Mouse (Mus musculus) CH12.LX (cell line): ENCODE measurements at regions not wholly inside any gene's neighbourhood (a gene's known extent, or its start where the extent isn't known, plus 50 kb on each side); places are given as distances from the start of the nearest gene placed in this dataset.
A peak's percentile ranks its signal among the peaks of the same experiment; 100 is the strongest.

Experiments
- DNase-seq: peaks from one replicate; pipeline ENCODE4 v3.0.0-alpha.2; 2013; ENCODE audit errors: extremely low read depth
- H3K27ac ChIP-seq: 2 replicates; pipeline ENCODE4 v1.5.1; 2012; ENCODE audit warnings: low read depth, mild to moderate bottlenecking, control low read depth, moderate library complexity; ENCODE audit not compliant: insufficient read depth
- H3K27me3 ChIP-seq: replicated peaks from 2 replicates; pipeline ENCODE3; 2012; ENCODE audit warnings: inconsistent platforms
- H3K36me3 ChIP-seq, 2 experiments: replicated peaks in 1 of 2; 2 replicates each; pipeline versions ENCODE3 to v1.6.1; 2012; ENCODE audit warnings: inconsistent platforms in 1 of 2, low read length in 1 of 2, mild to moderate bottlenecking in 1 of 2, mixed read lengths in 1 of 2, moderate library complexity in 1 of 2; ENCODE audit not compliant: control insufficient read depth in 1 of 2, insufficient read depth in 1 of 2
- H3K4me1 ChIP-seq, 2 experiments: 2 replicates each; pipeline ENCODE4 v1.6.1; 2012; ENCODE audit warnings: inconsistent platforms in 1 of 2, moderate library complexity in 1 of 2; ENCODE audit not compliant: insufficient read depth in 2 of 2, control insufficient read depth in 1 of 2
- H3K4me2 ChIP-seq: 2 replicates; pipeline ENCODE4 v1.6.1; 2012; ENCODE audit warnings: low read depth, mild to moderate bottlenecking, control low read depth; ENCODE audit not compliant: poor library complexity, insufficient read depth, severe bottlenecking
- H3K4me3 ChIP-seq, 3 experiments: fragments of 150-350 bp in 1 of 3; sonication (generic) in 1 of 3; replicated peaks in 1 of 3; 2 replicates each; pipeline versions ENCODE3 to v1.5.1; 2011 to 2012; ENCODE audit warnings: low read depth in 2 of 3, low read length in 2 of 3, mild to moderate bottlenecking in 2 of 3, moderate library complexity in 2 of 3, control low read depth in 1 of 3, improper control_type of control experiment in 1 of 3, inconsistent platforms in 1 of 3, mixed read lengths in 1 of 3; ENCODE audit not compliant: poor library complexity in 1 of 3
- H3K79me2 ChIP-seq: replicated peaks from 2 replicates; pipeline ENCODE4 v1.6.1; 2012; ENCODE audit warnings: mild to moderate bottlenecking, moderate library complexity; ENCODE audit not compliant: control insufficient read depth, poor library complexity, insufficient read depth, severe bottlenecking; ENCODE audit errors: extremely low read depth
- H3K9ac ChIP-seq: 2 replicates; pipeline ENCODE4 v1.6.1; 2012; ENCODE audit warnings: low read depth, mild to moderate bottlenecking, control low read depth, moderate library complexity; ENCODE audit not compliant: insufficient read depth
- H3K9me3 ChIP-seq: replicated peaks from 2 replicates; pipeline ENCODE3; 2012; ENCODE audit warnings: low read length, inconsistent platforms, mixed read lengths
- BHLHE40 ChIP-seq: IDR thresholded peaks from 2 replicates; pipeline ENCODE4 v1.6.1; 2011; ENCODE audit warnings: mild to moderate bottlenecking, low read depth, low read length, improper control_type of control experiment
- CHD2 ChIP-seq: IDR thresholded peaks from 2 replicates; pipeline ENCODE4 v1.6.1; 2011; ENCODE audit warnings: low read length, improper control_type of control experiment
- E2F4 ChIP-seq: IDR thresholded peaks from 2 replicates; pipeline ENCODE4 v1.6.1; 2011; ENCODE audit warnings: low read depth, low read length, improper control_type of control experiment; ENCODE audit not compliant: insufficient replicate concordance
- EP300 ChIP-seq: IDR thresholded peaks from 2 replicates; pipeline ENCODE4 v1.6.1; 2011; ENCODE audit warnings: low read length, improper control_type of control experiment
- ETS1 ChIP-seq: conservative IDR thresholded peaks from 2 replicates; pipeline ENCODE4 v1.6.1; 2012; ENCODE audit warnings: low read depth, mild to moderate bottlenecking, inconsistent platforms, low read length, improper control_type of control experiment, moderate library complexity
- GABPA ChIP-seq: IDR thresholded peaks from 2 replicates; pipeline ENCODE4 v1.6.1; 2012; ENCODE audit warnings: low read depth, low read length, improper control_type of control experiment, inconsistent platforms; ENCODE audit not compliant: insufficient replicate concordance
- HCFC1 ChIP-seq: IDR thresholded peaks from 2 replicates; pipeline ENCODE4 v1.6.1; 2012; ENCODE audit warnings: low read depth, mild to moderate bottlenecking, inconsistent platforms, low read length, improper control_type of control experiment
- JUND ChIP-seq: conservative IDR thresholded peaks from 2 replicates; pipeline ENCODE4 v1.6.1; 2011; ENCODE audit warnings: low read depth, low read length, improper control_type of control experiment
- KAT2A ChIP-seq: IDR thresholded peaks from 2 replicates; pipeline ENCODE4 v1.6.1; 2012; ENCODE audit warnings: low read length, improper control_type of control experiment, inconsistent platforms; ENCODE audit not compliant: insufficient replicate concordance
- MAFK ChIP-seq: IDR thresholded peaks from 2 replicates; pipeline ENCODE4 v1.6.1; 2011; ENCODE audit warnings: low read length, improper control_type of control experiment; ENCODE audit not compliant: insufficient replicate concordance
- MAX ChIP-seq: IDR thresholded peaks from 2 replicates; pipeline ENCODE4 v1.6.1; 2011; ENCODE audit warnings: low read length, improper control_type of control experiment
- MAZ ChIP-seq: IDR thresholded peaks from 2 replicates; pipeline ENCODE4 v1.6.1; 2012; ENCODE audit warnings: low read depth, mild to moderate bottlenecking, inconsistent platforms, low read length, improper control_type of control experiment, moderate library complexity
- MEF2A ChIP-seq: IDR thresholded peaks from 2 replicates; pipeline ENCODE4 v1.6.1; 2014; ENCODE audit warnings: low read depth, mild to moderate bottlenecking, inconsistent platforms, low read length, improper control_type of control experiment, borderline replicate concordance
- MYC ChIP-seq: IDR thresholded peaks from 2 replicates; pipeline ENCODE4 v1.6.1; 2011; ENCODE audit warnings: low read depth, mild to moderate bottlenecking, improper control_type of control experiment, low read length
- NELFE ChIP-seq: IDR thresholded peaks from 2 replicates; pipeline ENCODE4 v1.6.1; 2011; ENCODE audit warnings: low read depth, low read length, improper control_type of control experiment
- NRF1 ChIP-seq: IDR thresholded peaks from 2 replicates; pipeline ENCODE4 v1.6.1; 2014; ENCODE audit warnings: low read depth, mild to moderate bottlenecking, inconsistent platforms, low read length, improper control_type of control experiment, moderate library complexity
- POLR2A ChIP-seq: IDR thresholded peaks from 2 replicates; pipeline ENCODE4 v1.6.1; 2011; ENCODE audit warnings: low read depth, mild to moderate bottlenecking, improper control_type of control experiment, low read length
- POLR2AphosphoS2 ChIP-seq: IDR thresholded peaks from 2 replicates; pipeline ENCODE4 v1.6.1; 2011; ENCODE audit warnings: low read depth, low read length, improper control_type of control experiment
- RAD21 ChIP-seq: IDR thresholded peaks from 2 replicates; pipeline ENCODE4 v1.6.1; 2011; ENCODE audit warnings: low read depth, mild to moderate bottlenecking, low read length, improper control_type of control experiment, moderate library complexity
- RCOR1 ChIP-seq: conservative IDR thresholded peaks from 2 replicates; pipeline ENCODE4 v1.6.1; 2012; ENCODE audit warnings: low read depth, mild to moderate bottlenecking, inconsistent platforms, low read length, improper control_type of control experiment
- SIN3A ChIP-seq: IDR thresholded peaks from 2 replicates; pipeline ENCODE4 v1.6.1; 2012; ENCODE audit warnings: low read length, improper control_type of control experiment, inconsistent platforms
- SMC3 ChIP-seq: IDR thresholded peaks from 2 replicates; pipeline ENCODE4 v1.6.1; 2011; ENCODE audit warnings: low read depth, low read length, improper control_type of control experiment
- TBP ChIP-seq: conservative IDR thresholded peaks from 2 replicates; pipeline ENCODE4 v1.6.1; 2011; ENCODE audit warnings: low read depth, low read length, improper control_type of control experiment
- TCF12 ChIP-seq: IDR thresholded peaks from 2 replicates; pipeline ENCODE4 v1.6.1; 2014; ENCODE audit warnings: low read depth, mild to moderate bottlenecking, inconsistent platforms, low read length, improper control_type of control experiment
- UBTF ChIP-seq: IDR thresholded peaks from 2 replicates; pipeline ENCODE4 v1.6.1; 2012; ENCODE audit warnings: low read depth, mild to moderate bottlenecking, inconsistent platforms, low read length, improper control_type of control experiment, moderate library complexity
- USF1 ChIP-seq: IDR thresholded peaks from 2 replicates; pipeline ENCODE4 v1.6.1; 2014; ENCODE audit warnings: low read depth, mild to moderate bottlenecking, inconsistent platforms, low read length, improper control_type of control experiment
- USF2 ChIP-seq: conservative IDR thresholded peaks from 2 replicates; pipeline ENCODE4 v1.6.1; 2011; ENCODE audit warnings: low read depth, low read length, improper control_type of control experiment
- ZKSCAN1 ChIP-seq: IDR thresholded peaks from 2 replicates; pipeline ENCODE4 v1.6.1; 2012; ENCODE audit warnings: low read depth, inconsistent platforms, low read length, improper control_type of control experiment, borderline replicate concordance
- ZNF384 ChIP-seq: IDR thresholded peaks from 2 replicates; pipeline ENCODE4 v1.6.1; 2012; ENCODE audit warnings: low read depth, low read length, improper control_type of control experiment, inconsistent platforms
- dilution Hi-C: fragments of 300-500 bp; cut with MboI; formaldehyde crosslinking; loops from 2 replicates; pipeline ENCODE4 v1.14.3; 2020; ENCODE audit warnings: low sequenced_read_pairs; ENCODE audit not compliant: extremely low pct_unique_long_range_greater_than_20kb, extremely low pct_ligation_motif_present
- in situ Hi-C: fragments of 300-500 bp; cut with MboI; formaldehyde crosslinking; loops from 3 replicates; pipeline ENCODE4 v1.14.3; 2019; ENCODE audit warnings: low sequenced_read_pairs, low pct_ligation_motif_present, low pct_unique_long_range_greater_than_20kb, mixed read lengths

GRCm38 (mm10) chr3:52640250-52641147 is 372.4 kb downstream of the Foxo1 start:
- Histone ChIP-seq H3K9me3 (no peaks in the 10 kb centered on the region), H3K4me2 (no peak overlapping the region), H3K36me3 (no peaks in the 10 kb centered on the region), H3K9ac (no peak overlapping the region), H3K79me2 (no peaks in the 10 kb centered on the region), H3K27ac (no peak overlapping the region), H3K4me1 (peaks cover 11 to 35% of the 10 kb centered on the region in 2 experiments), H3K4me3 (no peak overlapping the region), H3K27me3 (peaks cover 10% of the 10 kb centered on the region)
- in situ Hi-C loops = no loop called here
- TF ChIP-seq MAFK (no peak), RCOR1 (no peak), KAT2A (no peak), BHLHE40 (no peak), RAD21 (no peak), TBP (no peak), SMC3 (no peak), MEF2A (no peak), POLR2A (no peak), HCFC1 (no peak), ZKSCAN1 (no peak), MAX (no peak), MAZ (no peak), SIN3A (no peak), USF2 (no peak), POLR2AphosphoS2 (no peak), TCF12 (no peak), UBTF (no peak)
- dilution Hi-C loops = no loop called here
- DNase-seq = no peak

DNA sequence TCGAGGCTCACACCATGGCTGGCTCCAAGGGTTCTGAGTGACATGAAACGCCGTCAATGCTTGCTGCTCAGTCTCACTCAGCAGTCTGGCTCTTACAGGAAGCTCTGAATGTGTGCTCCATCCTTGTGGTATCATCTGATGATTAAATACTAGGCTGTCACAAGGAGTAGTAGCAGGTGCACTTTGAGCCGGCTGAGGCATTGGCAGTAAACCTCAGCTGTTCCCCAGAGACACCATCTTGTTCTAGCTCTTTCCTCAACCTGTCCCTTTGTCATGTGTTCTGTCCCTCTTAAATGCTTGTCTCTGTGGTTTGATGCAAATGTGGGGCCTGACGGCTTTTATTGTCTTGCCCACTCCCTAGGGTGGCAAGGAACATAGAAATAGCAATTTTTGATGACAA is 370.7 kb downstream of the Foxo1 start:
- in situ Hi-C loops (no loop called here), dilution Hi-C loops (no loop called here)
- Histone ChIP-seq H3K4me3 (no peak overlapping the region), H3K27me3 (peaks cover 10% of the 10 kb centered on the region), H3K9ac (no peak overlapping the region), H3K79me2 (no peaks in the 10 kb centered on the region), H3K9me3 (no peaks in the 10 kb centered on the region), H3K4me2 (peak overlapping the region; percentile 8; the same call in 1 of the 2 replicates), H3K27ac (no peak overlapping the region), H3K36me3 (no peaks in the 10 kb centered on the region), H3K4me1 (peaks cover 14 to 41% of the 10 kb centered on the region in 2 experiments)
- peak; percentile 95 for DNase-seq
- TF ChIP-seq CHD2 (no peak), RAD21 (no peak; the same call in 1 of the 2 replicates), SMC3 (no peak), BHLHE40 (peak; percentile 84), POLR2A (no peak), GABPA (no peak), EP300 (peak; percentile 55), USF2 (no peak), ZNF384 (no peak), ETS1 (peak; percentile 71), MAZ (no peak), TCF12 (peak; percentile 81; the same call in 1 of the 2 replicates), E2F4 (no peak), MAX (no peak), NELFE (no peak), RCOR1 (peak; percentile 36; the same call in 1 of the 2 replicates), ZKSCAN1 (no peak), MAFK (no peak), USF1 (no peak), JUND (no peak), NRF1 (no peak), KAT2A (no peak), MEF2A (no peak), SIN3A (no peak), HCFC1 (no peak), MYC (peak; percentile 11; the same call in 1 of the 2 replicates)
